Mouse (Mus musculus) lung, postnatal 0 days (tissue): ENCODE measurements at regions not wholly inside any gene's neighbourhood (a gene's known extent, or its start where the extent isn't known, plus 50 kb on each side); places are given as distances from the start of the nearest gene placed in this dataset.

Source experiments
- ATAC-seq: fragments of 200-750 bp; cut with Nextera tagmentation; 2 replicates; pipeline ENCODE4 v1.8.0; 2017; ENCODE audit warnings: moderate library complexity
- DNase-seq: peaks from one replicate; pipeline ENCODE4 v3.0.0-alpha.2; 2016; ENCODE audit warnings: low spot score
- H3K27ac ChIP-seq: fragments of 300-500 bp; sonication (generic); 2 replicates; pipeline ENCODE4 v1.5.1; 2014; ENCODE audit warnings: antibody characterized with exemption, mild to moderate bottlenecking, low read length, mixed read lengths
- H3K27me3 ChIP-seq: fragments of 300-500 bp; sonication (generic); replicated peaks from 2 replicates; pipeline ENCODE4 v1.6.1; 2014; ENCODE audit warnings: low read length, mixed read lengths; ENCODE audit not compliant: insufficient read depth
- H3K36me3 ChIP-seq: fragments of 300-500 bp; sonication (generic); 2 replicates; pipeline ENCODE4 v1.6.1; 2014; ENCODE audit warnings: low read length, mixed read lengths; ENCODE audit not compliant: insufficient read depth
- H3K4me1 ChIP-seq: fragments of 300-500 bp; sonication (generic); 2 replicates; pipeline ENCODE4 v1.6.1; 2014; ENCODE audit warnings: antibody characterized with exemption, low read depth, low read length, mixed read lengths; ENCODE audit not compliant: insufficient read depth
- H3K4me2 ChIP-seq: fragments of 300-500 bp; sonication (generic); replicated peaks from 2 replicates; pipeline ENCODE4 v1.6.1; 2014; ENCODE audit warnings: low read depth, mild to moderate bottlenecking, low read length, moderate library complexity, mixed read lengths
- H3K4me3 ChIP-seq: fragments of 300-500 bp; sonication (generic); 2 replicates; pipeline ENCODE4 v1.5.1; 2014; ENCODE audit warnings: low read depth, low read length
- H3K9ac ChIP-seq: fragments of 300-500 bp; sonication (generic); replicated peaks from 2 replicates; pipeline ENCODE4 v1.6.1; 2014; ENCODE audit warnings: low read depth, mild to moderate bottlenecking
- H3K9me3 ChIP-seq: fragments of 300-500 bp; sonication (generic); 2 replicates; pipeline ENCODE4 v1.6.1; 2016; ENCODE audit warnings: low read length, mixed read lengths
- CTCF ChIP-seq: IDR thresholded peaks from 2 replicates; pipeline ENCODE4 v1.5.1; 2016; ENCODE audit warnings: antibody characterized with exemption, mild to moderate bottlenecking
- EP300 ChIP-seq: IDR thresholded peaks from 2 replicates; pipeline ENCODE4 v1.6.1; 2016; ENCODE audit warnings: antibody characterized with exemption, mild to moderate bottlenecking, control low read depth
- WGBS: fragments of 180-500 bp; shearing (Covaris S2); extraction: QIAGEN DNeasy Blood & Tissue Kit; methylation state at CpG from one replicate; pipeline ENCODE4 v1.1.7; 2014; 5-methylcytosine and 5-hydroxymethylcytosine counted together

GRCm38 (mm10) chr15:97517188-97517587 is 188.4 kb downstream of the Rpap3 start:
- Histone ChIP-seq H3K4me3 (no peak overlapping the region), H3K27me3 (no peaks in the 10 kb centered on the region), H3K27ac (no peak overlapping the region), H3K4me2 (no peak overlapping the region), H3K9ac (no peak overlapping the region), H3K36me3 (no peaks in the 10 kb centered on the region), H3K9me3 (no peaks in the 10 kb centered on the region), H3K4me1 (no peaks in the 10 kb centered on the region)
- TF ChIP-seq EP300 (no peak), CTCF (no peak)
- ATAC-seq (no peak), DNase-seq (no peak)
- WGBS = 94% methylated on average over 11 of the region's 11 CpGs

GRCm38 (mm10) chr15:97515773-97516172 is 189.9 kb downstream of the Rpap3 start:
- Histone ChIP-seq H3K27ac (no peak overlapping the region), H3K36me3 (no peaks in the 10 kb centered on the region), H3K4me1 (no peaks in the 10 kb centered on the region), H3K9ac (no peak overlapping the region), H3K9me3 (no peaks in the 10 kb centered on the region), H3K27me3 (no peaks in the 10 kb centered on the region), H3K4me3 (no peak overlapping the region), H3K4me2 (no peak overlapping the region)
- TF ChIP-seq CTCF = no peak
- no peak for TF ChIP-seq EP300
- WGBS = 75% methylated on average over 4 of the region's 4 CpGs
- ATAC-seq (no peak), DNase-seq (no peak)

GRCm38 (mm10) chr15:97507656-97508306 is 197.8 kb downstream of the Rpap3 start:
- ATAC-seq (no peak), DNase-seq (no peak)
- 93% methylated on average over 16 of the region's 16 CpGs for WGBS
- TF ChIP-seq EP300 = no peak
- TF ChIP-seq CTCF = no peak
- H3K4me2 ChIP-seq = no peak overlapping the region
- H3K9ac ChIP-seq = no peak overlapping the region
- no peaks in the 10 kb centered on the region for H3K4me1 ChIP-seq
- no peak overlapping the region for H3K27ac ChIP-seq
- H3K9me3 ChIP-seq = no peaks in the 10 kb centered on the region
- H3K36me3 ChIP-seq = no peaks in the 10 kb centered on the region
- no peak overlapping the region for H3K4me3 ChIP-seq
- no peaks in the 10 kb centered on the region for H3K27me3 ChIP-seq

- Histone ChIP-seq H3K4me1 (no peaks in the 10 kb centered on the region), H3K9ac (no peak overlapping the region), H3K27ac (no peak overlapping the region), H3K36me3 (no peaks in the 10 kb centered on the region), H3K27me3 (no peaks in the 10 kb centered on the region), H3K9me3 (no peaks in the 10 kb centered on the region), H3K4me2 (no peak overlapping the region), H3K4me3 (no peak overlapping the region)
- no peak for DNase-seq
- ATAC-seq = no peak
- WGBS = 94% methylated on average over 11 of the region's 11 CpGs
- TF ChIP-seq CTCF = no peak
- TF ChIP-seq EP300 = no peak
These were observed 198.4 kb downstream of the Rpap3 start for GRCm38 (mm10) chr15:97507176-97507575.

- H3K36me3 ChIP-seq = no peaks in the 10 kb centered on the region
- H3K9me3 ChIP-seq = no peaks in the 10 kb centered on the region
- DNase-seq (no peak), ATAC-seq (no peak)
- H3K4me3 ChIP-seq = no peak overlapping the region
- 89% methylated on average over 11 of the region's 11 CpGs for WGBS
- H3K4me2 ChIP-seq = no peak overlapping the region
- no peak for TF ChIP-seq EP300
- TF ChIP-seq CTCF = no peak
- no peaks in the 10 kb centered on the region for H3K27me3 ChIP-seq
- H3K27ac ChIP-seq = no peak overlapping the region
- H3K9ac ChIP-seq = no peak overlapping the region
- H3K4me1 ChIP-seq = no peaks in the 10 kb centered on the region
These were observed 199.9 kb downstream of the Rpap3 start for GRCm38 (mm10) chr15:97505715-97506114.

GRCm38 (mm10) chr15:97504325-97504724 is 201.3 kb downstream of the Rpap3 start:
- H3K4me3 ChIP-seq = no peak overlapping the region
- no peak overlapping the region for H3K9ac ChIP-seq
- H3K27ac ChIP-seq = no peak overlapping the region
- H3K36me3 ChIP-seq = no peaks in the 10 kb centered on the region
- 98% methylated on average over 1 of the region's 1 CpGs for WGBS
- no peaks in the 10 kb centered on the region for H3K4me1 ChIP-seq
- ATAC-seq = no peak
- TF ChIP-seq EP300 (no peak), CTCF (no peak)
- DNase-seq = no peak
- no peaks in the 10 kb centered on the region for H3K9me3 ChIP-seq
- no peaks in the 10 kb centered on the region for H3K27me3 ChIP-seq
- H3K4me2 ChIP-seq = no peak overlapping the region

- no peak overlapping the region for H3K4me2 ChIP-seq
- DNase-seq (no peak), ATAC-seq (no peak)
- H3K27me3 ChIP-seq = no peaks in the 10 kb centered on the region
- no peak overlapping the region for H3K27ac ChIP-seq
- no peak overlapping the region for H3K4me3 ChIP-seq
- no peak overlapping the region for H3K9ac ChIP-seq
- no peaks in the 10 kb centered on the region for H3K36me3 ChIP-seq
- 81% methylated on average over 7 of the region's 7 CpGs for WGBS
- H3K9me3 ChIP-seq = no peaks in the 10 kb centered on the region
- no peaks in the 10 kb centered on the region for H3K4me1 ChIP-seq
- TF ChIP-seq EP300 = no peak
- no peak for TF ChIP-seq CTCF
These were observed 203.6 kb downstream of the Rpap3 start for GRCm38 (mm10) chr15:97502056-97502455.
